Mouse (Mus musculus) heart, embryonic 13.5 days (tissue): ENCODE data around the gene Ahnak. TPM values are rescaled to one million over a fixed set of nuclear protein-coding genes. Genes with fewer than 3 reads are reported as not detected.
"Not testable (repeated sequence)": the region's sequence is repeated elsewhere in the genome, so short reads cannot be mapped to it uniquely, and the experiment has no call there.

Source experiments
- ATAC-seq: fragments of 200-750 bp; cut with Nextera tagmentation; 2 replicates; pipeline ENCODE4 v1.8.0; 2017; ENCODE audit warnings: moderate TSS enrichment; ENCODE audit not compliant: insufficient number of reproducible peaks, low FRiP score, low TSS enrichment; ENCODE audit errors: extremely low read depth
- H3K27ac ChIP-seq: fragments of 300-500 bp; sonication (generic); replicated peaks from 2 replicates; pipeline ENCODE4 v1.5.1; 2015; ENCODE audit warnings: moderate library complexity, mild to moderate bottlenecking, inconsistent platforms
- H3K27me3 ChIP-seq: fragments of 300-500 bp; sonication (generic); replicated peaks from 2 replicates; pipeline ENCODE4 v1.6.1; 2015; ENCODE audit warnings: mild to moderate bottlenecking, inconsistent platforms
- H3K36me3 ChIP-seq: fragments of 300-500 bp; sonication (generic); 2 replicates; pipeline ENCODE4 v1.6.1; 2015; ENCODE audit warnings: mild to moderate bottlenecking, inconsistent platforms
- H3K4me1 ChIP-seq: fragments of 300-500 bp; sonication (generic); 2 replicates; pipeline ENCODE4 v1.6.1; 2015; ENCODE audit warnings: inconsistent platforms
- H3K4me2 ChIP-seq: fragments of 300-500 bp; sonication (generic); 2 replicates; pipeline ENCODE4 v1.6.1; 2015; ENCODE audit warnings: inconsistent platforms, mild to moderate bottlenecking, moderate library complexity
- H3K4me3 ChIP-seq: fragments of 300-500 bp; sonication (generic); 2 replicates; pipeline ENCODE4 v1.5.1; 2015; ENCODE audit warnings: moderate library complexity, mild to moderate bottlenecking, inconsistent platforms
- H3K9ac ChIP-seq: fragments of 300-500 bp; sonication (generic); 2 replicates; pipeline ENCODE4 v1.6.1; 2015; ENCODE audit warnings: inconsistent platforms, mild to moderate bottlenecking, moderate library complexity
- H3K9me3 ChIP-seq: fragments of 300-500 bp; sonication (generic); 2 replicates; pipeline ENCODE4 v1.6.1; 2016; ENCODE audit warnings: inconsistent platforms
- WGBS: fragments of 180-500 bp; shearing (Covaris S2); methylation state at CpG from one replicate; pipeline ENCODE4 v1.1.7; 2015; ENCODE audit warnings: mixed read lengths; 5-methylcytosine and 5-hydroxymethylcytosine counted together
- polyA plus RNA-seq: library from polyadenylated mRNA; unstranded; fragments of >200 nt; fragmentation: Nextera tagmentation; extraction: Ambion mirVana; gene quantifications from 2 replicates; pipeline ENCODE4 v1.2.1, GENCODE M21; 2015

Ahnak gene
- polyA plus RNA-seq, 1 experiment from 2014 or later: 22.8 TPM

- not testable (repeated sequence) for H3K27me3 ChIP-seq, H3K4me2 ChIP-seq, ATAC-seq, H3K27ac ChIP-seq, H3K4me3 ChIP-seq, H3K9me3 ChIP-seq, H3K9ac ChIP-seq, H3K36me3 ChIP-seq
- WGBS: 21% methylated on average over 2 of the region's 2 CpGs
- peaks cover 23% of the 10 kb centered on the region for H3K4me1 ChIP-seq
Observed at GRCm38 (mm10) chr19:9083892-9084291, 94.8 kb downstream of the Ahnak start.

DNA sequence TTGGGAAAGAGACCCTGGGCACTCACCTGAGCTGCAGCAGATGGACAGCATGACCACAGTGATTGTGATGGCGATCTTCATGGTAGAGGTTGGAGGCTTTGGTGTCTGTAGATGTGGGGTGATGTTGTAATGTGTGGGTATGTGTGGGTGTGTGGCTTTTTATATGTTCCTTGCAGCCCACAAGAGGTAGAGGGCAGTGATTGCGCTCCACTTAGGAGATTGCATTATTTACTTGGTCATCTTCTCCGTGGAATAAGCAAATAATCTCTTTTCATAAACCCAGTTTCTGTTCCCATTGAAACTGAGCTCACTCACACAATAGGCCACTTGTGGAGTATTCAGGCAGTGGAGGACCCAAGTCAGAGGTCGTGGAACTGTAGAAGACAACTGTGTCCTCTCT is 98.7 kb downstream of the Ahnak start, which contains the start of gene Scgb1a1:
Gene Scgb1a1, minus strand, starts transcription at position 138 of the 400 bp plus-strand sequence.
- peaks cover 13% of the 10 kb centered on the region for H3K4me1 ChIP-seq
- no peak within 1 kb of the TSS for H3K27ac ChIP-seq
- H3K27me3 ChIP-seq: no peaks in the 10 kb centered on the region
- no peaks in the 10 kb centered on the region for H3K36me3 ChIP-seq
- no peak within 1 kb of the TSS for H3K4me2 ChIP-seq
- no peak for ATAC-seq
- WGBS: 77% methylated on average over 4 of the region's 4 CpGs
- no peak within 1 kb of the TSS for H3K9ac ChIP-seq
- no peaks in the 10 kb centered on the region for H3K9me3 ChIP-seq
- H3K4me3 ChIP-seq: no peak within 1 kb of the TSS

DNA sequence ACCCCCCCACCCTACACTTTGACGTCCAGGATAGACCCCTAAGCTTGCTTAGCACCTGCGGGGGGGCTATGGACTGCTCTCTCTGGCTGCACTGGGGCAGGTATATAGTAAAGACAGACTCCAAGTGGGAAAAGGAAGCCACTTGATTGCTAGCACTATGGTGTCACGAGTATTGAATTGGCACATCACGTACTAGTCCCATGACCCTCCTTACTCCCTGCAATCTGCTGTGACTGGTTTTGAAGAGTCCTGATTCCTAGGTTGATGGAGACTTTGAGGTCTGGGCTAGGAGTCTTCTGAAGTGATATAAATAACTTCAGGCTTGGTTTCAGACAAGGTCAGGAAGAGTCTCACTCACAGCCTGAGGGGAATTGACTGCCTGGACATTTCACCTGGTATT is 101.1 kb downstream of the Ahnak start:
- 47% methylated on average over 4 of the region's 4 CpGs for WGBS
- no peak for ATAC-seq
- no peak overlapping the region for H3K9ac ChIP-seq
- no peak overlapping the region for H3K4me3 ChIP-seq
- no peaks in the 10 kb centered on the region for H3K4me1 ChIP-seq
- H3K36me3 ChIP-seq: no peaks in the 10 kb centered on the region
- no peaks in the 10 kb centered on the region for H3K27me3 ChIP-seq
- H3K27ac ChIP-seq: no peak overlapping the region
- H3K4me2 ChIP-seq: no peak overlapping the region
- no peaks in the 10 kb centered on the region for H3K9me3 ChIP-seq

DNA sequence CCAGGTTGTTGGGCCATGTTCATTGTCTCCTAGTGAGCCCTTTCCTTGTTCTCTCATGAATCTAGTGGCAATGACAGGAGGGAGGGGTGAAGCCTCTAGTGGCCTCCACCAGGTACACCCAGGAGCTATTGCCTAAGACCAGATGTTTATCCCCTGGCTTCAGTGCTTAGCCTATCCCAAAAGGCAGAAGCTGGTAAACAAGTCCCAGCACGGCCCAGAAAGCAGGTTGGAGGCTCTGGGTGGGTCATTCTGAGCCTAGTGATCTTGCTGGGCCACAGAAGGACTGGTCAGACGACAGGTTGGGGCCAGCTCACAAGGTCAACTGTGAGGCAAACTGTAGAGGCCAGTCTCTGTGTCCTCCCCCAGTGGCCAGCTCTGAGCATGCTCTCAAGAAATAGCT is 101.6 kb downstream of the Ahnak start:
- Histone ChIP-seq H3K9me3 (no peaks in the 10 kb centered on the region), H3K4me1 (no peaks in the 10 kb centered on the region), H3K4me2 (no peak overlapping the region), H3K27ac (no peak overlapping the region), H3K9ac (no peak overlapping the region), H3K27me3 (no peaks in the 10 kb centered on the region), H3K36me3 (no peaks in the 10 kb centered on the region), H3K4me3 (no peak overlapping the region)
- no peak for ATAC-seq
- WGBS: 49% methylated on average over 2 of the region's 2 CpGs

- no peaks in the 10 kb centered on the region for H3K9me3 ChIP-seq
- WGBS: 65% methylated on average over 5 of the region's 5 CpGs
Observed at GRCm38 (mm10) chr19:9095111-9095510, 106.0 kb downstream of the Ahnak start.

GRCm38 (mm10) chr19:9097441-9097840 is 108.4 kb downstream of the Ahnak start:
- WGBS: 78% methylated on average over 13 of the region's 13 CpGs
- Histone ChIP-seq H3K9me3 (no peaks in the 10 kb centered on the region), H3K27me3 (no peaks in the 10 kb centered on the region), H3K36me3 (no peaks in the 10 kb centered on the region), H3K4me2 (no peak overlapping the region), H3K4me3 (no peak overlapping the region), H3K9ac (no peak overlapping the region), H3K4me1 (0 out of 2 replicates have a peak, but pooled peaks cover 4% of the 10 kb centered on the region), H3K27ac (no peak overlapping the region)
- no peak for ATAC-seq

More at GRCm38 (mm10) chr19:9095111-9095510, 106.0 kb downstream of the Ahnak start:
- no peak overlapping the region for H3K9ac ChIP-seq
- 0 out of 2 replicates have a peak, but pooled peaks cover 4% of the 10 kb centered on the region for H3K4me1 ChIP-seq
- no peak overlapping the region for H3K4me2 ChIP-seq
- ATAC-seq: no peak
- no peak overlapping the region for H3K27ac ChIP-seq
- no peaks in the 10 kb centered on the region for H3K36me3 ChIP-seq
- no peaks in the 10 kb centered on the region for H3K27me3 ChIP-seq
- no peak overlapping the region for H3K4me3 ChIP-seq

DNA sequence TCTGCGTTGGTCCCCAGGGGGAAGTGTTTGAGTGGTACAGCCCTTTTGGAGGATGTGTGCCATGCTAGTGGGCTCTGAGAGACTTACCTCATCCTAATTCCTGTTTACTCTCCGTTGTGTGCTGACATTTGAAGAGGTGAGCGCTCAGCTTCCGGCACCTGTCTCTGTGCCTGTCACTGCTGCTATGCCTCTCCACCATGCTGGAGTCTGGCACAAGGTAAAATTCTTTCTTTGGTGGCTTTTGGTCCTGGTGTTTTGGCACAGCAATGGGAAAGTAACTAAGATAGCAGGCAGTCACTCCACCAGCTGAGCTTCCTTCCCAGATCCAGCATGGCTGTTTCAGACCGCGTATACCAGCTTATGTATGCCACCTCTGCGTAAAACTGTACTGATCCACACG is 110.7 kb downstream of the Ahnak start:
- H3K4me2 ChIP-seq: no peak overlapping the region
- no peak overlapping the region for H3K9ac ChIP-seq
- WGBS: 81% methylated on average over 8 of the region's 8 CpGs
- H3K27ac ChIP-seq: no peak overlapping the region
- no peaks in the 10 kb centered on the region for H3K36me3 ChIP-seq
- no peak overlapping the region for H3K4me3 ChIP-seq
- H3K4me1 ChIP-seq: 0 out of 2 replicates have a peak, but pooled peaks cover 4% of the 10 kb centered on the region
- H3K27me3 ChIP-seq: no peaks in the 10 kb centered on the region
- no peak for ATAC-seq
- no peaks in the 10 kb centered on the region for H3K9me3 ChIP-seq

DNA sequence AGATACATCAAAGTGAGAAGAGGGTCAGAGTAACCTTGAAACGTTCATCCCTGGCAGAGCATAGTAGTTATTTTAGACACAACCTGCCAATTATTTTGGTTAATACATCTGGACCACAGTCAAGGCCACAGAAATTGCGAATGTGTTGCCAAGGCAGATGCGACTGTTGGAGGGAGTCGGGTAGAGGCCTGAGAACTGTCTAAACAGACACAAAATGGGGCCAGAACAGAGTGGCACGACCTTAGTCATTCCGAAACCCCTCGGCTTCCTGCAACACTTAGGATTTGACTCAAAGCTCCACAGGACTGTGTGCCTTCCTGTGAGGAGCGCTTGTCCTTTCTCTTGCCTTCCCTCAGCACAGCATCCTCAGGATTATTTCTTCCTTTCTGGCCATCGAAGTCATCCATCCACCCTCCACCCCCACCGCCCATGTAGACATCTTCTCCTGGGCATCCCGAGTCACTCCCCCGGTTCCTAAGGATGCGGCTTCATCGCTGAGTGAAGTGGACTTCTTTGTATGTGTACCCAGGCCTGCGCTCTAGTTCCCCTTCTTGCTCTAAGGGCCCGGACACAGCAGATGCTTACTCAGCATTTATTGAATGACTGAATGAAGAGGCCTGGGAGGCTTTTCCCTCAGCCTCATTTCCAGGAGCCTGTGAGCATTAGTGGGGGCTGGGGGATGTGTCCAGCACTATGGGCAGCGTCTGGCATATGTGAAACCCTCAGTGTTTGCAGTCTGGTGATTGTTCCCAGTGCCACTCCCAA is 111.4 kb downstream of the Ahnak start:
- ATAC-seq: no peak

DNA sequence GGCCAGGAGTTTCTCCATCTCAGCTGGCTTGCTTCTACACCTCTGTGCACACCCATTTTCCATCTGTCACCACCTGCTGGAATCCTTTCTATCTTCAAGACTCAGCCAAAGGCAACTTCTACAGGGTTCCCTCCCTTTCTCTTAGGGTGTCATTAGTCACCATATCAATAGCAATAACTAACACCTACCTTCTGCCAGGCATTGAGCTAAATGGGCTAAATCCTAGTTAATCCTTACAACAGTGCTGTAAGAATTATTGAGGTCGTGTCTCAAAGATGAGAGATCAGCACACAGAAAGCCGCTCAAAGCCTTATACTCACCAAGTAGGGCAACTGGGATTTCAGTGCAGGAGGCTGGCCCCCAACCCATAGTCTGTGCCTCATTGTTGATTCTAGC is 112.0 kb downstream of the Ahnak start:
- Histone ChIP-seq H3K4me2 (no peak overlapping the region), H3K36me3 (no peaks in the 10 kb centered on the region), H3K27ac (no peak overlapping the region), H3K9ac (no peak overlapping the region), H3K4me3 (no peak overlapping the region), H3K9me3 (no peaks in the 10 kb centered on the region), H3K27me3 (no peaks in the 10 kb centered on the region), H3K4me1 (peaks cover 8% of the 10 kb centered on the region)
- 71% methylated on average over 2 of the region's 2 CpGs for WGBS
- ATAC-seq: no peak

More for the DNA sequence above, 111.4 kb downstream of the Ahnak start:
- Histone ChIP-seq H3K36me3 (no peaks in the 10 kb centered on the region), H3K4me1 (0 out of 2 replicates have a peak, but pooled peaks cover 4% of the 10 kb centered on the region), H3K27ac (no peak overlapping the region), H3K9me3 (no peaks in the 10 kb centered on the region), H3K4me2 (no peak overlapping the region), H3K4me3 (no peak overlapping the region), H3K9ac (no peak overlapping the region), H3K27me3 (no peaks in the 10 kb centered on the region)
- 79% methylated on average over 17 of the region's 17 CpGs for WGBS

GRCm38 (mm10) chr19:9103986-9104385 is 114.9 kb downstream of the Ahnak start:
- no peak overlapping the region for H3K4me3 ChIP-seq
- no peak overlapping the region for H3K27ac ChIP-seq
- WGBS: 71% methylated on average over 4 of the region's 4 CpGs
- no peak for ATAC-seq
- H3K9me3 ChIP-seq: no peaks in the 10 kb centered on the region
- no peak overlapping the region for H3K4me2 ChIP-seq
- H3K4me1 ChIP-seq: peaks cover 25% of the 10 kb centered on the region
- no peaks in the 10 kb centered on the region for H3K36me3 ChIP-seq
- no peaks in the 10 kb centered on the region for H3K27me3 ChIP-seq
- H3K9ac ChIP-seq: no peak overlapping the region

GRCm38 (mm10) chr19:9105101-9105685 is 116.1 kb downstream of the Ahnak start:
- Histone ChIP-seq H3K4me3 (no peak overlapping the region), H3K9me3 (no peaks in the 10 kb centered on the region), H3K4me2 (no peak overlapping the region), H3K27ac (no peak overlapping the region), H3K9ac (no peak overlapping the region), H3K4me1 (peaks cover 21% of the 10 kb centered on the region), H3K27me3 (no peaks in the 10 kb centered on the region), H3K36me3 (no peaks in the 10 kb centered on the region)
- 68% methylated on average over 3 of the region's 3 CpGs for WGBS
- ATAC-seq: no peak

DNA sequence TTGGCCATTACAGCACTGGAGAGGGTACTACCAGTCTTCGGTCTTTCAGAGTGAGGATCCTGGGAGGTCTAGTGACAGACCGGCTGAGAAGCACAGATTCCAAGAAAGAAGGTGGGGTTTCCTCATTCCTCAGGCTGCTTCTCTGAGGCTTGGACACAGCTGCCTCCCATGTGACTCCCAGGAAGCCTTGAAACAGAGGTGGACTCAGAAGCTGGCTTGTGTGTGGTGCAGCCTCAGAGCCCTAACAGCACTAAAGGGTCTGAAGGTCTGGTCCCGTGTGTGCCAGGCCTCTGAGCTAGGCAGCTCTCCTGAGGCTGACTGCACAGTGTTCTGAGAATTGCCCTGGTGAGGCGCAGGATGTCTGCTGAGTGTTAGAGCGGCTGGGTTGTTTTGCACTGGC is 117.0 kb downstream of the Ahnak start:
- no peak for ATAC-seq
- Histone ChIP-seq H3K9ac (peak overlapping the region; percentile 44), H3K36me3 (no peaks in the 10 kb centered on the region), H3K27ac (peak overlapping the region; percentile 72), H3K9me3 (no peaks in the 10 kb centered on the region), H3K27me3 (no peaks in the 10 kb centered on the region), H3K4me1 (peaks cover 21% of the 10 kb centered on the region), H3K4me2 (no peak overlapping the region), H3K4me3 (no peak overlapping the region)
- WGBS: 48% methylated on average over 5 of the region's 5 CpGs
